Mouse (Mus musculus) stomach, embryonic 16.5 days (tissue): ENCODE measurements around the gene Adgrg6. TPM values are rescaled to one million over a fixed set of nuclear protein-coding genes. Genes with fewer than 3 reads are reported as not detected.

Source experiments
- ATAC-seq: fragments of 200-750 bp; cut with Nextera tagmentation; 2 replicates; pipeline ENCODE4 v1.8.0; 2017; ENCODE audit warnings: moderate number of reproducible peaks, moderate TSS enrichment; ENCODE audit not compliant: insufficient read depth, low FRiP score
- H3K27ac ChIP-seq: fragments of 300-500 bp; sonication (generic); 2 replicates; pipeline ENCODE4 v1.5.1; 2014; ENCODE audit warnings: low read length
- H3K27me3 ChIP-seq: fragments of 300-500 bp; sonication (generic); 2 replicates; pipeline ENCODE4 v1.6.1; 2014; ENCODE audit warnings: low read length, control low read depth, mixed read lengths; ENCODE audit not compliant: control insufficient read depth, insufficient read depth
- H3K36me3 ChIP-seq: fragments of 300-500 bp; sonication (generic); 2 replicates; pipeline ENCODE4 v1.6.1; 2014; ENCODE audit warnings: low read length; ENCODE audit not compliant: control insufficient read depth, insufficient read depth
- H3K4me1 ChIP-seq: fragments of 300-500 bp; sonication (generic); 2 replicates; pipeline ENCODE4 v1.6.1; 2014; ENCODE audit warnings: low read length, control low read depth, mixed read lengths; ENCODE audit not compliant: control insufficient read depth, insufficient read depth
- H3K4me2 ChIP-seq: fragments of 300-500 bp; sonication (generic); 2 replicates; pipeline ENCODE4 v1.6.1; 2014; ENCODE audit warnings: low read depth, low read length, mixed read lengths
- H3K4me3 ChIP-seq: fragments of 300-500 bp; sonication (generic); replicated peaks from 2 replicates; pipeline ENCODE4 v1.5.1; 2014; ENCODE audit warnings: mild to moderate bottlenecking, low read length
- H3K9ac ChIP-seq: fragments of 300-500 bp; sonication (generic); 2 replicates; pipeline ENCODE4 v1.6.1; 2014; ENCODE audit warnings: low read length
- H3K9me3 ChIP-seq: fragments of 300-500 bp; sonication (generic); replicated peaks from 2 replicates; pipeline ENCODE4 v1.6.1; 2016; ENCODE audit warnings: low read length, control low read depth; ENCODE audit not compliant: control insufficient read depth
- WGBS: fragments of 180-500 bp; shearing (Covaris S2); extraction: QIAGEN DNeasy Blood & Tissue Kit; methylation state at CpG from one replicate; pipeline ENCODE4 v1.1.7; 2014; 5-methylcytosine and 5-hydroxymethylcytosine counted together
- polyA plus RNA-seq: library from polyadenylated mRNA; unstranded; fragments of >200 nt; fragmentation: Nextera tagmentation; extraction: Ambion mirVana; gene quantifications from 2 replicates; pipeline ENCODE4 v1.2.1, GENCODE M21; 2015

Adgrg6 gene
- polyA plus RNA-seq, 1 experiment from 2014 or later = 4.1 TPM

GRCm38 (mm10) chr10:14511904-14512663 lies 33.4 kb downstream of the Adgrg6 start:
- H3K4me2 ChIP-seq = no peak overlapping the region
- no peaks in the 10 kb centered on the region for H3K36me3 ChIP-seq
- H3K27ac ChIP-seq = no peak overlapping the region
- H3K9me3 ChIP-seq = no peaks in the 10 kb centered on the region
- no peaks in the 10 kb centered on the region for H3K4me1 ChIP-seq
- no peaks in the 10 kb centered on the region for H3K27me3 ChIP-seq
- WGBS = 64% methylated on average over 2 of the region's 2 CpGs
- H3K9ac ChIP-seq = no peak overlapping the region
- H3K4me3 ChIP-seq = no peak overlapping the region
- no peak for ATAC-seq

DNA sequence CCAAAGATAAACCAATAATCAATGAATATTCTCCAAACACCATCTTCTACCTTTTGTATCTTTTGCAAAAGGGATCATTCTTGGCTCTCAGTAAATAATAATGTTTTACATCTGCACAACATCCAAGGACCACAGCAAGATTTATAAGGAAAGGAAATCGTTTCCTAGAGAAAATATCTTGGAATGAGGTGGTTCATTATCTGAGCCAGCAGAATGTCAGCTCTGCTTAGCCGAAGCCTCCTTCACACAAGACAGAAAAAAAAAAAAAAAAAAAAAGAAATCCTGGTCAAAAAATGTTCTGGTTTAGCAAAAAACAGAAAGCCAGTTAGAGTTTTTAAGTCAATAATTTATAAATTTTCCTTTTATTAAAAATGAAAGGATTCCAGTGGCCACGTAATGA lies 34.3 kb downstream of the Adgrg6 start:
- no peaks in the 10 kb centered on the region for H3K4me1 ChIP-seq
- no peaks in the 10 kb centered on the region for H3K36me3 ChIP-seq
- no peaks in the 10 kb centered on the region for H3K27me3 ChIP-seq
- no peak overlapping the region for H3K4me3 ChIP-seq
- 60% methylated on average over 3 of the region's 3 CpGs for WGBS
- H3K27ac ChIP-seq = no peak overlapping the region
- H3K9me3 ChIP-seq = no peaks in the 10 kb centered on the region
- no peak overlapping the region for H3K4me2 ChIP-seq
- H3K9ac ChIP-seq = no peak overlapping the region
- no peak for ATAC-seq

- H3K27ac ChIP-seq = no peak overlapping the region
- no peak overlapping the region for H3K9ac ChIP-seq
- no peak overlapping the region for H3K4me2 ChIP-seq
- no peaks in the 10 kb centered on the region for H3K27me3 ChIP-seq
- H3K4me1 ChIP-seq = no peaks in the 10 kb centered on the region
- ATAC-seq = no peak
- H3K36me3 ChIP-seq = no peaks in the 10 kb centered on the region
- no peaks in the 10 kb centered on the region for H3K9me3 ChIP-seq
- no peak overlapping the region for H3K4me3 ChIP-seq
Measured at GRCm38 (mm10) chr10:14495658-14496057, 49.8 kb downstream of the Adgrg6 start.

DNA sequence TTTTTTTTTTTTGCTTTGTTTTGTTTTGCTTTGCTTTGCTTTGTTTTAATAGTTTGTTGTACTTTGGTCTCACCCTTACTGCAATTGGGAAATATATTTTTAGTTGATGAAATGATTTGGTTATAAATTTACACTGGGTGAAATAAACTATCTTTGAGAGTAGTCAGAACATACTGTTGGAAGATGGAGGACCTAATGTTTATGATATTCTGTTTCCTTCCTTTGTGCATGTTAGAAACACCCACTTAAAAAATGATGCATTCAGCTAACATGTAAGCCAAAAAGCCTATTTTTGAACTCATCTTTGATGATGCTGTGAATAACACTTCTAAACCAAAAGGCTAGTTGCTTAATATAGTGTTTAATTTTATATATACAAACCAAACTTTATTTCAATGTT lies 50.3 kb downstream of the Adgrg6 start:
- ATAC-seq = no peak
- Histone ChIP-seq H3K9me3 (no peaks in the 10 kb centered on the region), H3K4me1 (no peaks in the 10 kb centered on the region), H3K4me3 (no peak overlapping the region), H3K36me3 (no peaks in the 10 kb centered on the region), H3K4me2 (no peak overlapping the region), H3K27ac (no peak overlapping the region), H3K9ac (no peak overlapping the region), H3K27me3 (no peaks in the 10 kb centered on the region)

DNA sequence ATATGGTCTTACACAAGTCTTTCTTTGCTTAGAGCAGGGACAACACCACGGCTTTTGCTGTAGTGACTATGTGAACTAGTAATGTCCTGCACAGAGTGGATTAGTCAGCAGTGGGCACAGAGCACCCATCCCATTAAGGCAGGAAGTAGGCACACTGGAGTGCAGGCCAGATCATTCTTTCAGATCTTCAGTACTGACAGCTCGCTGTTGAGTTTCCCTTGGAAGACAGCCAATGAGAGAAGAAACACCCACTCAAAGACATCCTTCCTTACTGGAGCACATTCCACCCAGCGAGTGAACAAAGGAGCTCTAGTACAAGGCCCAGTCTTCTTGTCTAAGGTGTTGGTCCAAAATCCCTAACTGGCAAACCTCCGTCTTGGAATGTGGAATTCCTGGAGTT lies 53.6 kb downstream of the Adgrg6 start:
- Histone ChIP-seq H3K4me2 (no peak overlapping the region), H3K27ac (no peak overlapping the region), H3K36me3 (no peaks in the 10 kb centered on the region), H3K9ac (no peak overlapping the region), H3K27me3 (no peaks in the 10 kb centered on the region), H3K9me3 (no peaks in the 10 kb centered on the region), H3K4me3 (no peak overlapping the region), H3K4me1 (no peaks in the 10 kb centered on the region)
- WGBS = 66% methylated on average over 4 of the region's 4 CpGs
- ATAC-seq = no peak

DNA sequence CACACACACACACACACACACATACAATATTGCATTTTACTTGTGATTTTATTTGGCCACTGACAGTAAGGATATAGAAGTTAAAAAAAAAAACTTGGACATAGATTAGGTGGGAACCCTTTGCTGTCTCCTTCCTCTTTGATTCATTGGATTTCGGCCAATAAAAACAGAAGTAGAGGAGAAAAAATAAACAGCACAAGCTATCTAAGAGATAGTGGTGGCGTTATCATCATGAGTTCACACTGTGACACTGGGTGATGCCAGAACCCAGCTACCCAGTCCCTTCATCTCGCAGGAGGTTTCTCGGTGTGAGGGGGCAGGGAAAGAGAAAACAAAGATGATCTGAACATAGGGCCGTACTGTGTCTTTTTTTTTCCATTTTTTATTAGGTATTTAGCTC lies 62.2 kb downstream of the Adgrg6 start:
- Histone ChIP-seq H3K27ac (no peak overlapping the region), H3K4me2 (no peak overlapping the region), H3K27me3 (no peaks in the 10 kb centered on the region), H3K9ac (no peak overlapping the region), H3K4me1 (no peaks in the 10 kb centered on the region), H3K36me3 (no peaks in the 10 kb centered on the region), H3K4me3 (no peak overlapping the region), H3K9me3 (no peaks in the 10 kb centered on the region)
- 41% methylated on average over 5 of the region's 5 CpGs for WGBS
- no peak for ATAC-seq

- H3K4me1 ChIP-seq = no peaks in the 10 kb centered on the region
- 0 out of 2 replicates have a peak, but pooled peaks have one; percentile 37 for ATAC-seq
- H3K4me2 ChIP-seq = no peak overlapping the region
- H3K36me3 ChIP-seq = no peaks in the 10 kb centered on the region
- no peak overlapping the region for H3K4me3 ChIP-seq
- H3K27me3 ChIP-seq = no peaks in the 10 kb centered on the region
- H3K9ac ChIP-seq = no peak overlapping the region
- H3K9me3 ChIP-seq = no peaks in the 10 kb centered on the region
- H3K27ac ChIP-seq = no peak overlapping the region
- 47% methylated on average over 5 of the region's 5 CpGs for WGBS
Measured at GRCm38 (mm10) chr10:14482483-14482882, 63.0 kb downstream of the Adgrg6 start.

DNA sequence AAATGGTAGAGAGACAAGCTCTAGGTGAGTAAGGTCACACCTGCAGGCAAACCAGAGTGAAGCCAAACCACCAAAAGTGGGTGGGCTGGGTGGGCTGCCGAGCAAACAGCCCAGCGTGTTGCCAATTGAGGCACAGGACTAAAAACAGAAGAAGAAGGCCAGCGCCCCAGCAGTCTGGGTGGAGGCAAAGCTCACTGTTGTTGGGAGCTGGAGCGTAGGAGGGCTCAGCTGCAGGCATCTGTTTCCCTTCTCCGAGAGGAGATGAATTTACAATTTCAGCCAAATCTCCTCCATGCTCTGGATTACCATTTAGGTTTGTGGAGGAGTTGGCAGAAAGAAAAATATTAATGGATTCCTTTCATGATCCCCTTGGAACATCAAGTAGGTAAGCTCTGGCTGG lies 64.5 kb downstream of the Adgrg6 start:
- no peaks in the 10 kb centered on the region for H3K9me3 ChIP-seq
- no peak overlapping the region for H3K4me3 ChIP-seq
- H3K4me2 ChIP-seq = no peak overlapping the region
- no peaks in the 10 kb centered on the region for H3K27me3 ChIP-seq
- 53% methylated on average over 5 of the region's 5 CpGs for WGBS
- no peaks in the 10 kb centered on the region for H3K4me1 ChIP-seq
- no peaks in the 10 kb centered on the region for H3K36me3 ChIP-seq
- ATAC-seq = no peak
- no peak overlapping the region for H3K27ac ChIP-seq
- H3K9ac ChIP-seq = no peak overlapping the region

- no peaks in the 10 kb centered on the region for H3K36me3 ChIP-seq
- H3K4me1 ChIP-seq = no peaks in the 10 kb centered on the region
- no peaks in the 10 kb centered on the region for H3K9me3 ChIP-seq
- no peak overlapping the region for H3K27ac ChIP-seq
- 75% methylated on average over 1 of the region's 1 CpGs for WGBS
- no peak overlapping the region for H3K4me2 ChIP-seq
- no peaks in the 10 kb centered on the region for H3K27me3 ChIP-seq
- no peak overlapping the region for H3K9ac ChIP-seq
- ATAC-seq = no peak
- no peak overlapping the region for H3K4me3 ChIP-seq
Measured at GRCm38 (mm10) chr10:14476393-14476792, 69.1 kb downstream of the Adgrg6 start.
